ENCODE assay signal across 10 mouse cellular contexts in the genomic region with DNA sequence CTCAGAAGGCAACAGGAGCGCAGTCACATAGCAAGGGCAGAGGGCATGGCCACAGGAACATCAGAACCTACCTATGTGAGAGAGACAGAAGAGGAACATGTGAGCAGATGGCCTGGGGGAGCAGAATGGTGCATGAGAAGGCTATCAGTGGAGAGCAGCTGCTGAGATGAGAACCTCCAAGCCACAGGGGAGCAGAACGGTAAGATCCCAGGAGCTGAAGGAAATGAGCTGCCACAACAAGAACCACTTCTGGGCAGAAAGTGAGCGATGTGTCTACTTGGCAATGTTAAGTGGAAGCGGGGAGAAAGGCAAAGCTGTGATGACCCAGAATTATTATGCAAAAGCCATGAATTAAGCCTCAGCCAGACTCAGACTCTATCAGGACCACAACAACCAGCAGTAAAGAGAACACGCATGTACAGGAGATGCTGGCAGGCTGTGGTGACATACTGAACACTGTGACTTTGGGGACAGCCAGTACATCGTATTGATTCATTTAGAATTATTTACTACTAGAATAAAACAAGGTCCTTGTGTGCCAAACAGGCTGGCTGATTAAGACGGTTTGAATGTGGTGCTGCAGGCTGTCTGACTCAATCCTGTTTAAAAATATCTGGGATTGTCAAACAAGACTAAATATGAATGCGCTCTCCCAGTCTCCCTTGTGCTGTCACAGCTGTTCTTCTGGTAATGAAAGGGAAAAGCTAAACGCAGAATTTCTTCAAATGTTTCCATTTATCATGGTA.
A peak's percentile ranks its signal among the peaks of the same experiment; 100 is the strongest.
DNase-seq lines count a peak whose midpoint lies in the region; ATAC-seq and TF ChIP-seq lines count a peak whose summit lies in the region.
"Had no signal": no experiment of that assay in that cellular context is flagged by ENCODE, and none has a peak within 500 bp of the region (broad histone marks: within the 10 kb centered on the region; RNA-seq: fewer than 3 reads in every experiment).

No protein-coding gene starts in this region.

- no peak for TF ChIP-seq EP300 in lung, postnatal 0 days (IDR thresholded peaks at IDR 0.05)

- DNase-seq in frontal cortex, postnatal 14 days (ENCODE audit: low spot score in 2 of 2), result no peak
- DNase-seq in lung, postnatal 0 days (ENCODE audit: low spot score), result peak; percentile 45
- no peak for DNase-seq in lung, adult 18-20 months
- DNase-seq in forebrain, embryonic 11.5 days (ENCODE audit: low spot score), result peak; percentile 43
- DNase-seq in T-cell, adult 2 months (ENCODE audit: low spot score), result no peak
- DNase-seq: kidney, postnatal 36 days had no signal

- no peak overlapping the region for H3K4me2 ChIP-seq in lung, postnatal 0 days (replicated peaks; ENCODE audit: low read depth, low read length)
- H3K4me2 ChIP-seq in forebrain, embryonic 11.5 days (ENCODE audit: low read depth, low read length, severe bottlenecking), result no peak overlapping the region
- no peak overlapping the region for H3K4me2 ChIP-seq in kidney, embryonic 15.5 days

- H3K27ac ChIP-seq in lung, postnatal 0 days (ENCODE audit: low read length), result no peak overlapping the region
- H3K27ac ChIP-seq in forebrain, embryonic 11.5 days (ENCODE audit: low read depth, low read length), result no peak overlapping the region
- no peak overlapping the region for H3K27ac ChIP-seq in kidney, embryonic 15.5 days

- no peaks in the 10 kb centered on the region for H3K27me3 ChIP-seq in lung, postnatal 0 days (replicated peaks; ENCODE audit: insufficient read depth, low read length)
- H3K27me3 ChIP-seq in forebrain, embryonic 11.5 days (ENCODE audit: control insufficient read depth, insufficient read depth, low read length), result no peaks in the 10 kb centered on the region
- no peaks in the 10 kb centered on the region for H3K27me3 ChIP-seq in kidney, embryonic 15.5 days

- H3K9ac ChIP-seq in lung, postnatal 0 days (replicated peaks; ENCODE audit: low read depth), result no peak overlapping the region
- H3K9ac ChIP-seq in forebrain, embryonic 11.5 days (ENCODE audit: low read length), result no peak overlapping the region
- no peak overlapping the region for H3K9ac ChIP-seq in kidney, embryonic 15.5 days

- H3K36me3 ChIP-seq in lung, postnatal 0 days (ENCODE audit: insufficient read depth, low read length), result no peaks in the 10 kb centered on the region
- H3K36me3 ChIP-seq in forebrain, embryonic 11.5 days (ENCODE audit: control insufficient read depth, insufficient read depth, low read length), result no peaks in the 10 kb centered on the region
- H3K36me3 ChIP-seq in kidney, embryonic 15.5 days, result no peaks in the 10 kb centered on the region

- H3K4me3 ChIP-seq in lung, postnatal 0 days (ENCODE audit: low read depth, low read length), result no peak overlapping the region
- H3K4me3 ChIP-seq in forebrain, embryonic 11.5 days (ENCODE audit: low read depth, low read length), result no peak overlapping the region
- H3K4me3 ChIP-seq in kidney, embryonic 15.5 days (replicated peaks), result no peak overlapping the region
- H3K4me3 ChIP-seq: myocyte had no signal

- peaks cover 15% of the 10 kb centered on the region; the same call in 1 of the 2 replicates for H3K4me1 ChIP-seq in lung, postnatal 0 days (ENCODE audit: insufficient read depth, low read depth, low read length)
- H3K4me1 ChIP-seq in forebrain, embryonic 11.5 days (replicated peaks; ENCODE audit: control insufficient read depth, insufficient read depth, low read length), result peaks cover 30% of the 10 kb centered on the region
- H3K4me1 ChIP-seq in kidney, embryonic 15.5 days, result peaks cover 43% of the 10 kb centered on the region

- ATAC-seq in frontal cortex, adult (ENCODE audit: low TSS enrichment), result peak; percentile 90
- peak; percentile 49 for ATAC-seq in lung, postnatal 0 days
- ATAC-seq in forebrain, embryonic 11.5 days (replicated peaks; ENCODE audit: low FRiP score), result no peak
- ATAC-seq in megakaryocyte progenitor cell, adult 5-6 weeks (replicated peaks; ENCODE audit: poor library complexity), result peak; percentile 83
- no peak for ATAC-seq in kidney, embryonic 15.5 days (replicated peaks; ENCODE audit: low FRiP score)

- 52% methylated on average over 9 of the region's 9 CpGs for WGBS in lung, postnatal 0 days
- 76% methylated on average over 9 of the region's 9 CpGs for whole genome bisulfite sequencing in forebrain, embryonic 11.5 days
- 69% methylated on average over 9 of the region's 9 CpGs for WGBS in kidney, embryonic 15.5 days

- H3K9me3 ChIP-seq in lung, postnatal 0 days (ENCODE audit: low read length), result no peaks in the 10 kb centered on the region
- H3K9me3 ChIP-seq in forebrain, embryonic 11.5 days (ENCODE audit: control insufficient read depth, low read length), result no peaks in the 10 kb centered on the region
- H3K9me3 ChIP-seq in kidney, embryonic 15.5 days (replicated peaks), result no peaks in the 10 kb centered on the region

- TF ChIP-seq CTCF in lung, postnatal 0 days (IDR thresholded peaks at IDR 0.05), result no peak

Comparison
In these comparisons a context has a peak if more than half of its experiments do, and no peak if none do; other contexts are left out.
1. DNase-seq: peak in lung, postnatal 0 days (single experiment) and forebrain, embryonic 11.5 days (single experiment); none in frontal cortex, postnatal 14 days (0 of 2), lung, adult 18-20 months (0 of 2) and T-cell, adult 2 months (single experiment).
2. ATAC-seq: peak in frontal cortex, adult (single experiment), lung, postnatal 0 days (single experiment) and megakaryocyte progenitor cell, adult 5-6 weeks (single experiment); none in forebrain, embryonic 11.5 days (single experiment) and kidney, embryonic 15.5 days (single experiment).